Mouse (Mus musculus) embryo, embryonic 11.5 days (tissue): ENCODE measurements at regions not wholly inside any gene's neighbourhood (a gene's known extent, or its start where the extent isn't known, plus 50 kb on each side); places are given as distances from the start of the nearest gene placed in this dataset.

Source experiments
- DNase-seq: peaks from one replicate; pipeline ENCODE4 v3.0.0-alpha.2; 2012; ENCODE audit warnings: low read depth, low spot score

DNA sequence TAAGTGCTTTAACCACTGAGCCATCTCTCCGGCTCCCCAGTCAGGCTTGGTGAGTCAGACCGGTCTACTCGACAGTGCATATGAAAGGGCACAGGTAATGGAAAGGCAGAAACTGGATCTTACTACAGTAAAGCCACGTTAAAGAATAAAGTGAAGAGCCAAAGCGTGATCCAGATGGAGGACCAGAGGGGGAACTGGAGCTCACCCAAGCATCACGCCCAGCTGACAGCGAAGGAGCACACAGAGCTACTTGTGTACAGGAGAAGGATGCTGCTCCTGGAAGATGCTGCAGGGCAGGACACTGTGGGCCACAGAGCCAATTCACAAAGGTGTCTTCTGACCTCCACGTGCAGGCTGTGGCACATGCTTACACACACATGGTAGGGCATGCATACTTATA lies 96.7 kb upstream of the Ppp1r26 start:
- no peak for DNase-seq

DNA sequence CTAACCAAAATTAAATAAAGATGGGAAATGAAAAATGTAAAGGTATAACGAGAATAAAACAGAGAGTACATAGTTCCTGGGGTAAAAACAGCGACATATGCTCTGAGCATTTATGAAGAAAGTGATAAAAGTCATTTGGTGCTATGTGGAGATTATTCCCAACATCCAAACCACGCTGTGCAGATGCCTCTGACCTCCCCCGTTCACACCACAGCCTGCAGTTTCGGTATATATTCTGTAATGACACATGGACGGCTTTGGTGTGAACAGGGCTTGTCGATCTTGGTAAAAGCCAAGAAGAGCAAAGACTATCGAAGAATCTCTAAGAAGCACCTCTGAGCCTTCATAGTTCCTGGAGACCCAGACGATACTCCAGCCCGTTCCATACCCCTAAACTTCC lies 95.2 kb upstream of the Ppp1r26 start:
- DNase-seq = no peak

DNA sequence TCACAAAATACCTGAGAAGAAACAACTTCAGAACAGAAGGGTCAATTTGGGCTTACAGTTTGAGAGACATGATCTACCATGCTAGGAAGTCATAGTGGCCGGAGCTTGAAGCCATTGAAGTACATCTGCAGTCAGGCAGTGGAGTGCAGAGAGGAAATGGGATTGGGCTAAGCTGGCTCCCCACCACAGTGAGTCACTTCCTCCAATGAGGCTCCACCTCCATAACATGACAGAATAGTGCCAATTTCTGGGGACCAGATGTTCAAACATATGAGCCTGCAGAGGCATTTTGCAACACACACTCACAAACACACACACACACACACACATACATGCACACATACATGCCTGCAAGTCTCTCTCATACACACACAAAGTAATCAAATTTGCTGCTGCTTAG lies 93.7 kb upstream of the Ppp1r26 start:
- DNase-seq = no peak

DNA sequence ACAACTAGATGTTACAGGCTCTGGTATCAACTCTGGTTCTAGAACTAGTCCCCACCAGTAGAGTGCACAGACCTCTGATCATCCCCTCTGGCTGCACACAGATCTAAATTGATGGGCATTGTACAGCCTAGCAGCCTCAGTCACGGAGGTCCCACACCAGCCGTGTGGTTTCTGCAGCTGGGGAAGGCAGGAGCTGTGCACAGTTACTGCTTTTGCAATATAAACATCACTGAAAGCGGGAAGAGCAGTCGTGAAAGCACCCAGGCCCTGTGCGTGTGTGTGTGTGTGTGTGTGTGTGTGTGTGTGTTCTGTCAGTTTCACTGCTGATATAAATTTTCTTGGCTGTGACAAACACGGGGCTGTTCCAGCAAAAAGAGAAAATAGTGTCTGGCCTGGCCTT lies 84.4 kb upstream of the Ppp1r26 start:
- DNase-seq = no peak

DNA sequence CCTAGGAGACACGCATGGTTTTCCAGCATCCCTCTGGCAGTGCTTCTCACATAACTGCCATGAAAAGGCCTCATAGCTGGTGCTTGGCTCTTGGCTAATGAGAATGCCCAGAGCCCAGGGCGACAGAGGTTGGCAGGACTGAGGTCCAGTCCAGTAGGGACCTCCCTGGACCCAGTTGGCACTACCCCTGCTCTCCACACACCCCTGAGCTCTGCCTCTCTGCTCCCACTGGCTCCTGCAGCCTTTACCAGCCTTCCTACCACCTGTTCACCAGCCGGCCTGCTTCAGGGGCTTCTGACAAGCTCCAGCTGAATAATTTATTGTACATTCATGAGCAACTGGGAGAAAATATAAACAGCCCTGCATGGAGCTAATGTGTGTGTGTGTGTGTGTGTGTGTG lies 82.0 kb upstream of the Ppp1r26 start:
- no peak for DNase-seq

DNA sequence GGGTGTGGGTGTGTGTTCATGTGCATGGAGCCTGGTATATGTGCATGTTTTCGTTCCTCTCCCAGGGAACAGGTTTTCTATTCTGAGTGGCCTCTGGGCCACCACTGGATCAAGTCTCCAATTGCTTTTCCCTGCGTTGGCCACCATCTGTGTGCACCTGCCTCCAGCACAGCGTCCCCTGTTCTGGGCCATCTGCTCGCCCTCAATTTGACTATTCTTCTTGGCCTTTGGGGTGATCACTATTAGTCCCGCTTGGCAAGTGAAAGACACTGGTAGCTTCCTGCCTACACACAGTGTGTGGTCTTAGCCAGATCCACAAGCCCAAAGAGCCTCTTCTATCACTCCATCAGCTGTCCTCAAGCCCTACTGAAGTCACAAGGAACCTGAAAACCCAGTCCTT lies 80.8 kb upstream of the Ppp1r26 start:
- DNase-seq = no peak

DNA sequence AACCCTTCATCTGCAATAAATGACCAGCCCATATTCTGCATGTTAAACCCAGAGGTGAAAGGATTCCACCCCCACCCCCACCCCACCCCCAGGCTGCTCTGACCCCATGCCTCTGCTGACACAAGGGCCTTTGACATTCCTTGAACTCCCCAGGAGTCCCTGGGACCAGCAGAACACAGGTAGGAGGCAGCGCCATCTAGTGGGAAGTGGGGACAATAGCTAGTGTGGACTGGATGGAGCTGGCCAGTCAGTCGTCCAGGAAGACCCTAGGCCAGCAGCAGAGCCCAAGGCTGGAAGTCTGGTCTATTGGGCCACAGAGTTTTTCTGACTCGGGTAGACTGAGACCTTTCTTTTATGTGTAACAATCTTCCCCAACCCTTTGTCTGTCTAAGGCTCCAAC lies 71.8 kb upstream of the Ppp1r26 start:
- DNase-seq = no peak

DNA sequence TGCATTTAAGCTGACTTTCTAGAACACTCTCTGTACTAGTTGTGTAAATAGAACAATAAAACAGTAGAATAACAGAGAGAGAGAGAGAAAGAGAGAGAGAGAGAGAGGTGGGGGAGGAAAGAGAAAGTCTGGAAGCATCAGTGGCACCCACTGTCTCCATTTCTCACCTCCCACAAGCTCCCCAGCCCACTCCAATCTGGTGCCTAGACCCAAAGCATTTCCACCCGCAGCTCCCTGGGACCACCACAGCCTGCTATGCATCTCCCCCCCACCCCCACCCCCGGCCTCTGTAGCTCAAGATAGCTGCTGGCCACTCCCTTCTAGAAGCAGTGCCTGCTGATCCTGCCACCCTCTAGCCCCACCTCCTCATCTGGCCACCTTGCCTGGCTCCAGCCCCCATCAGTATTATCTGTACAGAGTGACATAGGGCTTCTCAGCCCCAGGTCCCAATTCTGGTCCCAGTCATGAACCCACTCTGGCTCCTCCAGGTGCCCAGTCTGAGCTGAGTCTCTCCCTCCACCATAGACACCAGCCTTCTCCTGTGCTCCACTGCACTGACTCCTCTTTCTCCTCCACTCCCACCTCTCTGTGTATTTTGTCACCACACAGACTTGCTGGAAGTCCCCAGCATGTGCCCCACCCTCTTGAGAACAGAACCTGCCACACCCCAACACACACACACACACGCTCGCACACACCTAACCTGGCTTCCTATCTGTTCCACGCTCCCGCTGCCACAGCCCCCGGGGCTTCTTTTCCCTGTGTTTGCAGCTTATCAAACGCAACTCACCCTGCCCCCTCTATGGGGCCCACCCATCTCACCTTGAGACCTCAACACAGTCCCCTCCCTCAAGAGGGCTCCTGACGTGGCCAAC lies 68.4 kb upstream of the Ppp1r26 start:
- DNase-seq = no peak

DNA sequence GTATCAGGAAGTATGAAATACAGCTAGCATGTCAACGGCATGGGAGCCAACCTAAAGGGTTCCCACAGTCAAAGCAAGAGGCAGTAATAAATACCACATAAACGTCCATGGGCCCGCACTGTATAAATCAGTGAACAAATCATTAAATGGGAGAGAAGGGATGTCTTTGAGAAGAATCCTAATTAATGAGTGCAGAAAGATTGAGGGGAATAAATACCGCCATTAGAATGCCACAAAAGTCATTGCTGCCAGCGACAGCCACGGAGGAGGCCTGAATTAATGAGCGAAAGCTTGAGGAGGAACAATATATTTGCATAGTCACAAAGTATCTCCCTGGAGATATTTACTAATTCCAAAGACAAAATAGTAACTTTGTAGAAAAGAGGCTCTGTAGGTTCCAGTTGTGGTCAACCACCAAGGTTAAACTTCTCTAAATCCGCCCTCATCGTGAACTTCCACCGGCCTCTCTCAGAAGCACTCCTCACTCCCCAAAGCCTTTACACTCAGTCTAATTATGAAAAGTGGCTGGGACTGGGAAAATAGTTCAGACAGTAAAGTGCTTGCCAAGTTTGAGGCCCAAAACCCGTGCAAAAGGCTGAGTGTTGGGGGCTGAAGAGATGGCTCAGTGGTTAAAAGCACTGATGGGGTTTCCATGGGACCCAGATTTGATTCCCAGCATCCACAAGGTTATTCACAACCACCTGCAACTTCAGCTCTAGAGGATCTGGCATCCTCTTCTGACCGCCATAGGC lies 64.4 kb upstream of the Ppp1r26 start:
- no peak for DNase-seq

DNA sequence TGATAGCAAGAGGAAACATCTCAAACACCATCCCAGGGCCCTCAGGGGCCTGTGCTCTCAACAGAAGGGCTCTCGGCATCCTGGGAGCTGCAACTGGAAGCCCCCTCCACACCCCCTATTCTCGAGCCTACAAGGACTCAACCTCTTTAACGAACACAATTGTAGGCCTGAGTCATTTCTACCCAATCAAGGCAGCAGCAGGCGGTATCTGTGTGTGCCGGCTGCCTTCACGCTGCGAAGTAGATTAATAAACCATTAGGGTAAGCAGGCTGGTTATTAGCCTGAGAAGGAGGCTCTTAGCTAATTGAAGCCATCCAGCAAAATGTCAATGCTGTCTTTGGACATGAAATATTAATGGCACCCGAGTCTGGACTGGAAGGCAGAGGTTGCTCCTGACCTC lies 61.7 kb upstream of the Ppp1r26 start:
- DNase-seq = no peak

DNA sequence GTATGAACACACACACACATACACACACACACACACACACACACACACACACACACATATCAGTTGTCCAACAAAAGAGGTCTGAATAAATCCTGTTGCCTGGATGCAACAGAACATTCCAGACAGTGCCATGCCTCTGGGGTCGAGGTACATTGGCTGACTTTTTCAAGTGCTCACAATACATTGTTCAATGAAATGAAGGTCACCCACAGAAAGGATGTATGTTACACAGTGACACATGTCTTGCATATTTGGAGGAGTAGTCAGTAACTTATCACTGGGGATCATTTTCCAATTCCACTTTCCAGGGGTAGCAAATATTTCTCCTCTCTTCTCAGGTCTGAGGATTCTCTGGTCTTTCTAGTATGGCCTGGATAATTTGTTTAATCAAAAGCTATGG lies 59.8 kb upstream of the Ppp1r26 start:
- DNase-seq = no peak

DNA sequence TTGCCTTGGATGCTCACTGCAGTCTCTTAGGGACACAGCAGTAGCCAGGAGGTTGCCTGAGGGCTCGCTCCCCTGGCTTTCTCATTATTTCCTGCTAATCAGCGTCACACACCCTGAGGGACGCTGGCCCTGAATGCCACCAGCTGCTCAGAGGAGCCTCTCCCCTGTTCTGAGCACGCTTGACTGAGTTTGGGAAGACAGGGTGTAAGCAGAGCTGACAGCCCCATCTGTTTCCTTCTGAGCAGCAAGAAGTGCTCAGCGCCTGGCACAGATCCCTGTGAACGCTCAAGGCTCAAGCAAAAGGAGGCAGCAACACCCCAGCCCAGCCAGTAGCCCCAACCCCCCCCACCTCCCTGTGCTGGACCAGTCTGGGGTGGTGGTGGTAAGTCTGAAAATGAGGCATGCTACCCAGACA lies 59.2 kb upstream of the Ppp1r26 start:
- DNase-seq = no peak

DNA sequence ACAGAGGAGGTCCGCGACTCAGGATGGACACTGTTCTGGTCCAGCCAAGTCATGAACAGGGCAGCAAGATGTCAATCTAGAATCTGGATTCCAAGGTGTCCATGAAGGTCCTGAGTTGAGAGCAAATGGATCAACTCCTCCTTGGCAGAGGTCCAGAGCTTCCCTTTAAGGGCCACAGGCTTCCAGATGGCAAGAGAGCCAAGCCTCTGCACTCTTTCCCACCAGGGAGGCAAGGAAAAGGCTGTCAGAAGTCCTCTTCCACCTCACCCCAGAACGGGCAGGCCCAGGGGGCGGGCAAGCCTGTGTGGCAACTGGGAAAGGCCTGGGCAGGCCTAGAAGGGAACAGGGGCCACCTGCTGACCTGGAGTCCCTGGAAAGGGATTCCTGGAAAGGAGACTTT lies 58.7 kb upstream of the Ppp1r26 start:
- DNase-seq = no peak

DNA sequence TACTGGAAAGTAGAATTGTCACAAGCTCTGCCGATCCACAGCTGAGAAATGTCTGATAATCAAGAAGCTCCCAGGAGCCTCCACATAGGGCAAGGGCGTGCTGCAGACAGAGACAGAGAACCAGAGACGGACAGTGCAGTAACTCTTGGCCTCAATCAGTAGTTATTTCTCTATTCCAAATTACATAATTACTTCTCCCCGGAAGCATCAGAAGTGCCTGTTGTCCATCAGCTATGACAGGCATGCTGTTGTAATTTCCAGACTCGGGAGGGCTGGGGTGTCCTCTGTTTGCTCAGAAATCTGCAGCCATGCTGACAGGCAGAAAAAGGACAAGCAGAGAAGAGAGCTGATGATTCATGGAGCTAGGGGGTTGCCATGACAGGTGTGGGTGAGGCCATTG lies 56.9 kb upstream of the Ppp1r26 start:
- no peak for DNase-seq

DNA sequence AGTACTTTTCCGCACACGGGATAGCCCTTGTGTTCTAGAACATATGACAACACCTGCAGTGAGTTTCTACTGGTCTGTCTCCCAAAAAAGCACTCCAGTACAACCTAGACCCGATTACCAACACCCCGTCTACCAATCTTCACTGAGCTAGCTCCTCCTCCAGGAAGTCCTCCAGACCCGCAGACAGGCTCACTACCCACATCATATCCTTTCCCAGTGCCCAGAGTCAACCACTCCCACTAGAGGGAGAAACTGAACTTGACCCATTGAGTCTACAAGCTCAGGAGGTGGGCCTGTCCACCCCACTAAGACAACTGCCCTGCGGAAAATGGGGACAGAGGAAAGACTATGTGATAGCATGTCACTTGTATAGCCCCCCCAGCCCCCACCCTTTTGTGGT lies 51.2 kb upstream of the Ppp1r26 start:
- DNase-seq = no peak
